Mouse (Mus musculus): ENCODE results near the gene Chga.
A peak's percentile ranks its signal among the peaks of the same experiment; 100 is the strongest.

The Chga gene

DNA sequence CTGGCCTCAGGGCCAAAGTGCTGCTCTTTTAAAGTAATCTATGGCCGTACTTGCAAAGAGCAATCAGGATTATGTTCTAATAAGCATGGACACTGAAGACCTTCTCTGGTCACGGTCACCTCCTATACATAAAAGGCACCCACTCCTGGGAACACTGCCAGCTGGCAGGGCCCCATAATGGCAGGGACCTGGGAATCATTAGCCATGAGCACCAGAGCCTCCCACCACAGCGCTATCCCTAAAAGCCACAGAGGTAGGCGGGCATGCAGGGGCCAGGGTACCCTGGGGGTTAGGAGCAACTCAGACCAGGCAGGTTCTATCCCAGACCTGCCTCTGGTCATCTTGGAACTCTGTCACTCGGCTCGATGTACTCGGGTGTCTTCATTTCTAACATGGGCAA is 45.0 kb downstream of the Chga start:
- DNase-seq (ENCODE audit: low read depth) = no peak

GRCm38 (mm10) chr12:102600345-102600744 is 45.6 kb downstream of the Chga start:
- DNase-seq (ENCODE audit: low read depth) = no peak

GRCm38 (mm10) chr12:102601847-102602246 is 47.1 kb downstream of the Chga start:
- DNase-seq (ENCODE audit: low read depth) = no peak

- no peak for DNase-seq (ENCODE audit: low read depth)
Measured at GRCm38 (mm10) chr12:102602255-102603041, 47.7 kb downstream of the Chga start.

DNA sequence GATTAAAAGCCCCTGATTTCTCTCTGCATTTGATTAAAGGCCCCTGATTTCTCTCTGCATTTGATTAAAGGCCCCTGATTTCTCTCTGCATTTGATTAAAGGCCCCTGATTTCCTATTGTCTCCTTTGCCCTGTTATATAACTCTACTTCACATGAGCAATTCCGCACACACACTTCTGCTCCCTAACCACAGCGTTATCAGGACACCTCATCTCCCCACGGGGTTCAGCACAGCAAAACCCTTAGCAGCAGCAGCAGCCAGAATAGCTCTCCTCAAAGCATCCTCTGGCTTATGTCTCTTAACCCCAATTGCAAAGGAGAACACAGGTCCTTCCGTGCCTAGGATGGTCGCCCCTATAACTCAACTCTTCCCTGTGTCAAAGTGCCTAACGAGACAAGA is 50.8 kb downstream of the Chga start:
- DNase-seq (ENCODE audit: low read depth) = peak; percentile 31

GRCm38 (mm10) chr12:102607066-102607465 is 52.3 kb downstream of the Chga start:
- no peak for DNase-seq (ENCODE audit: low read depth)

- no peak for DNase-seq (ENCODE audit: low read depth)
Measured at GRCm38 (mm10) chr12:102607808-102608517, 53.2 kb downstream of the Chga start.

GRCm38 (mm10) chr12:102610927-102611326 is 56.2 kb downstream of the Chga start:
- no peak for DNase-seq (ENCODE audit: low read depth)

- DNase-seq (ENCODE audit: low read depth) = peak; percentile 59
Measured at GRCm38 (mm10) chr12:102612431-102612830, 57.7 kb downstream of the Chga start.

DNA sequence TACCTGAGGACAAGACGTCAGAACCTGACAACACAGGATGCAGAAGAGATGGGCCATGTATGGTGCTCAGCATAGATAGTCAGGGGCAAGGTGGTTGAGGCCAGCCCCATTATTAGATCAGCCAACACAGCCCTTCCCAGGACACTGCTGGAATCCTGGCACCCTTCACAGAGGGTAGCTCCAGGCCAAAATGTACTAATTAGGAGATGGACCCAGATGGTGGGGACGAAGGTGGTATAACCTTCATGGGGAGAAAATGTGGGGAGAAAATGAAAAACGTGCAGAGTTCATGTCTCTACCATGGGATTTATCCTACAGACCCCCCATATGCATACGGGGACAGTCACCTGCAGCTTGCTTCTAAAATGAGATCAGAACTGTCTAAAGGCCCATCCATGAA is 58.6 kb downstream of the Chga start:
- DNase-seq (ENCODE audit: low read depth) = no peak

Measured in 416B (cell line).